Mouse (Mus musculus) midbrain, embryonic 13.5 days (tissue): ENCODE measurements around the gene Cyp4f40. TPM values are rescaled to one million over a fixed set of nuclear protein-coding genes. Genes with fewer than 3 reads are reported as not detected.
A peak's percentile ranks its signal among the peaks of the same experiment; 100 is the strongest.
"Not testable (repeated sequence)": the region's sequence is repeated elsewhere in the genome, so short reads cannot be mapped to it uniquely, and the experiment has no call there.

ENCODE experiments used
- ATAC-seq: fragments of 200-750 bp; cut with Nextera tagmentation; 2 replicates; pipeline ENCODE4 v1.8.0; 2017; ENCODE audit warnings: mild to moderate bottlenecking, moderate TSS enrichment, moderate library complexity
- H3K27ac ChIP-seq: fragments of 300-500 bp; sonication (generic); 2 replicates; pipeline ENCODE4 v1.5.1; 2015; ENCODE audit warnings: inconsistent platforms, mild to moderate bottlenecking, moderate library complexity
- H3K27me3 ChIP-seq: fragments of 300-500 bp; sonication (generic); 2 replicates; pipeline ENCODE4 v1.6.1; 2015; ENCODE audit warnings: mild to moderate bottlenecking, inconsistent platforms
- H3K36me3 ChIP-seq: fragments of 300-500 bp; sonication (generic); 2 replicates; pipeline ENCODE4 v1.6.1; 2015; ENCODE audit warnings: mild to moderate bottlenecking, inconsistent platforms
- H3K4me1 ChIP-seq: fragments of 300-500 bp; sonication (generic); replicated peaks from 2 replicates; pipeline ENCODE4 v1.6.1; 2015; ENCODE audit warnings: inconsistent platforms
- H3K4me2 ChIP-seq: fragments of 300-500 bp; sonication (generic); replicated peaks from 2 replicates; pipeline ENCODE4 v1.6.1; 2015; ENCODE audit warnings: moderate library complexity, mild to moderate bottlenecking, inconsistent platforms
- H3K4me3 ChIP-seq: fragments of 300-500 bp; sonication (generic); replicated peaks from 2 replicates; pipeline ENCODE4 v1.5.1; 2015; ENCODE audit warnings: mild to moderate bottlenecking, inconsistent platforms
- H3K9ac ChIP-seq: fragments of 300-500 bp; sonication (generic); replicated peaks from 2 replicates; pipeline ENCODE4 v1.6.1; 2015; ENCODE audit warnings: mild to moderate bottlenecking, inconsistent platforms
- H3K9me3 ChIP-seq: fragments of 300-500 bp; sonication (generic); 2 replicates; pipeline ENCODE4 v1.6.1; 2016; ENCODE audit warnings: mild to moderate bottlenecking, inconsistent platforms
- WGBS: fragments of 180-500 bp; shearing (Covaris S2); methylation state at CpG from one replicate; pipeline ENCODE4 v1.1.7; 2015; 5-methylcytosine and 5-hydroxymethylcytosine counted together
- polyA plus RNA-seq: library from polyadenylated mRNA; unstranded; fragments of >200 nt; fragmentation: Nextera tagmentation; extraction: Ambion mirVana; gene quantifications from 2 replicates; pipeline ENCODE4 v1.2.1, GENCODE M21; 2015

Cyp4f40 gene
- not detected in 2 replicates for polyA plus RNA-seq

DNA sequence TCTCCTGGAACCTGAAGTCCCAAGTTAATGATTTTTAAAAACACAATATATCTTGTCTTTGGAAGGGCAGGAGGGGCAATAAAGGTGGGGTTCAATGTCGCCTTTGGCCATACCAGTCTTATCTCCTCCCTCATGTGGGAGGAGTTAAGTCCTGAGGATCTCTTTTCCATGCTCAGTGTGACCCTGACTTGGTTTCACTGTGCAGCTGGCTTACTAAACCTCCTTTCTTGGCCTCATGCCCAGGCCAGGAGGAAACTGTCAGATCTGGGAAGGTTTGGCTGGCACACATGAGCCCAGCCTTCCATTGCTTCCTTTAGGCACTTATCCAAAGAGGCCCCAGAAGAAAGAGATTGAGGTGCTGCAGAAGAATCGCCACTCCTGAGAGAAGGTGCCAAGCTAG lies at the start of gene Cyp4f40:
Gene Cyp4f40 (plus strand): TSS at position 189 of the 400 bp plus-strand sequence.
- no peaks in the 10 kb centered on the region for H3K9me3 ChIP-seq
- H3K36me3 ChIP-seq: no peaks in the 10 kb centered on the region
- H3K4me1 ChIP-seq: no peaks in the 10 kb centered on the region
- 67% methylated on average over 2 of the region's 2 CpGs for WGBS
- H3K9ac ChIP-seq: no peak within 1 kb of the TSS
- no peak within 1 kb of the TSS for H3K27ac ChIP-seq
- no peak within 1 kb of the TSS for H3K4me2 ChIP-seq
- no peak within 1 kb of the TSS for H3K4me3 ChIP-seq
- no peak for ATAC-seq
- H3K27me3 ChIP-seq: no peaks in the 10 kb centered on the region

DNA sequence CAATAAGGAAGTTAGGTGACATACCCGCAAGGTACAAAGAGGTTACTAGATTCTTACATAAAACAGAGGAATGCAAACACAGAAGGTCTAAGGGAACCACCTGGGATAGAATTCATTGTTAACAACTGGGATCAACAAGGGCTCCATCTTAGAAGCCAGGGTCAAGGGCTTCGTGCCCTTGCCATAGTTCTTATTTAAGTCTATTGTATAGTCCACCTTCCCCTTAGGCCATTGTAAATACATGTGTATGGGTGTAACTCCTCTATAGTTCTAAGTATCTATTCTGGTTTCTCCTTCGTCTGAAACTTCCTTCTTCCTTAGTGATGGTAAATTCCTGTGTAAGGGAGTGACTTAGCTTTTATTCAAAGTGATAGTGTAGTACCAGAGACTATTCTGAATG lies 48.5 kb upstream of the Cyp4f40 start:
- not testable (repeated sequence) for H3K4me3 ChIP-seq, H3K9ac ChIP-seq, H3K36me3 ChIP-seq, H3K4me1 ChIP-seq, H3K4me2 ChIP-seq, H3K27me3 ChIP-seq, H3K9me3 ChIP-seq, ATAC-seq, H3K27ac ChIP-seq
- 83% methylated on average over 3 of the region's 3 CpGs for WGBS

DNA sequence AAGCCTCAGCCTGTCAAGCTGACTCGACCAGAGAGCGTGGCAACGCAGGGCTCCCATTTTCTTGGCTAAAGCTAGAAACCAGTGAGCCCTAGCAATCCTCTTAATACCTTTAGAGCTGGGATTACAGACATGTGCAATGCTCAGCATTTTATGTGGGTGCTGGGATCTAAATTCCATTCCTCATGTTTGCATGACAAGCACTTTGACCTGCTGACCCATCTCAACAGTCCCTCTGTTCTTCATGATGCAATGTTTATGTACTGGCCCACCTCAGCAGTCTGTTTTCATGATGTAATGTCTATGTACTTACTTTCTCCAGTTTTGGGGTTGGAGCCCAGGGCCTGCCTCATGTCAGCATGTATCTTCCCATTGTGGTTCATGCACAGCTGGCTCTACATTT lies 47.8 kb upstream of the Cyp4f40 start:
- ATAC-seq: no peak
- H3K9me3 ChIP-seq: no peaks in the 10 kb centered on the region
- no peak overlapping the region for H3K27ac ChIP-seq
- H3K27me3 ChIP-seq: no peaks in the 10 kb centered on the region
- no peak overlapping the region for H3K4me3 ChIP-seq
- H3K4me2 ChIP-seq: no peak overlapping the region
- 80% methylated on average over 3 of the region's 3 CpGs for WGBS
- H3K9ac ChIP-seq: no peak overlapping the region
- H3K4me1 ChIP-seq: no peaks in the 10 kb centered on the region
- no peaks in the 10 kb centered on the region for H3K36me3 ChIP-seq

DNA sequence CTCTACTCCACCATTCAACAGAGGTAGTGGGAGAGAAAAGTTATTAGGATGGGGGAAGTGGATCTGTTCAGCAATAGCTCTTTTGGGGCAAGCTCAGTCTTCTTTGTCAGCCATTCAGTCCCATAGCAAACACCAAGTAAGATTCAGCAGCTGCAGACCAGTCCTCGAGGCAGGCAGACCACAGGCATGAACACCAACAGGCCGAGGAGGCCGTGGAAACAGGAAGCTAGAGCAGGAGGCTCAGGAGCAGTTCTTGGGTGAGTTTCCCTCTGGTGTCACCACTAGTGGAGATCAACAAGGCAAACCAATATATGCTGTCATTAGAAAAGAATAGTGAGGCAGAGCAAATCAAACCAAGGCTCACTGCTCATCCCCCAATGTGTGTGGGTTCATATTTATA lies 46.3 kb upstream of the Cyp4f40 start:
- no peaks in the 10 kb centered on the region for H3K9me3 ChIP-seq
- H3K27me3 ChIP-seq: no peaks in the 10 kb centered on the region
- no peaks in the 10 kb centered on the region for H3K4me1 ChIP-seq
- H3K4me2 ChIP-seq: no peak overlapping the region
- H3K27ac ChIP-seq: no peak overlapping the region
- ATAC-seq: no peak
- H3K4me3 ChIP-seq: no peak overlapping the region
- 87% methylated on average over 3 of the region's 3 CpGs for whole genome bisulfite sequencing
- H3K36me3 ChIP-seq: no peaks in the 10 kb centered on the region
- no peak overlapping the region for H3K9ac ChIP-seq

DNA sequence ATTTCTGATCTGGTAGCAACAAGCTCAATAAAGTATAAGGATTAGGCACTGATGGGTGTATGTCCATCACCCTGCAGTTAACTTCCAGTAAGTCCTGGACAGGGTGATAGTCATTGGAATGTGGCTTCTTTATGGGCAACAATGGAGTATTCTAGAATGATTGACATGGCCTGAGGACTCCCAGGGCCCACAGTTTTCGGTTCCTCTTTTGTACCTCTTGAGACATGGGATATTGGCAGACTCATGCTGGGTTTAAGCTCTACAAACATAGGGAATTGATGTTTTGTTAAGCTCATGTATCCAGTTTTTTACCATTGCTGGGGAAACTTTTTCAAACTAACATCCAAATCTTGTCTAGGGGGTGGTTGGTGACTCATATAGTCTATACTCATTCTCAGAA lies 41.4 kb upstream of the Cyp4f40 start:
- H3K4me1 ChIP-seq: no peaks in the 10 kb centered on the region
- H3K4me3 ChIP-seq: no peak overlapping the region
- no peak overlapping the region for H3K27ac ChIP-seq
- no peaks in the 10 kb centered on the region for H3K36me3 ChIP-seq
- WGBS: 73% methylated on average over 1 of the region's 1 CpGs
- H3K9ac ChIP-seq: no peak overlapping the region
- H3K27me3 ChIP-seq: no peaks in the 10 kb centered on the region
- ATAC-seq: no peak
- H3K9me3 ChIP-seq: no peaks in the 10 kb centered on the region; the same call in 1 of the 2 replicates
- no peak overlapping the region for H3K4me2 ChIP-seq

DNA sequence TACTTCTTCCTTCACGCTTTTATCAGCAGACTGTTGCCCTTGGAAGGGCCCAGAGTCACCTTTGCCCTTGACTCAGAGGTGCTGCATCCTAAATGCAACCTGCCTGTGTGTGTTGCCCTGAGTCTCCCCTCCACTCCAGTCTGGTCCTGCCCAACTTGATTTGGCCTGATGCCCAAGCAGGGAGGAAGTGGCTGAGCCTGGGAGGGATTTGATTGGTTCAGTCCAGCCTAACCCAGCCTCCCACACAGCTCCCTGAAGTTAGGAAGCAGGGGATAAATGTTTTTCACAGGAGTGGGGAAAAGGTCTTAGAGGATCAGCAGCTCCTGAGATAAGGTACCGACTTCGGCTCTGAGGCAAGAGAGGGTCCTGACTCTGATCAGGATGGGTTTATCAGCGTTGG lies 37.7 kb upstream of the Cyp4f40 start, which contains the start of gene Cyp4f37:
Gene Cyp4f37 (plus strand): TSS at position 292 of the 400 bp plus-strand sequence.
- not testable (repeated sequence) for H3K4me1 ChIP-seq, H3K36me3 ChIP-seq, H3K9me3 ChIP-seq, H3K27ac ChIP-seq, H3K27me3 ChIP-seq, H3K9ac ChIP-seq, H3K4me2 ChIP-seq, ATAC-seq, H3K4me3 ChIP-seq
- WGBS: 81% methylated on average over 4 of the region's 4 CpGs

DNA sequence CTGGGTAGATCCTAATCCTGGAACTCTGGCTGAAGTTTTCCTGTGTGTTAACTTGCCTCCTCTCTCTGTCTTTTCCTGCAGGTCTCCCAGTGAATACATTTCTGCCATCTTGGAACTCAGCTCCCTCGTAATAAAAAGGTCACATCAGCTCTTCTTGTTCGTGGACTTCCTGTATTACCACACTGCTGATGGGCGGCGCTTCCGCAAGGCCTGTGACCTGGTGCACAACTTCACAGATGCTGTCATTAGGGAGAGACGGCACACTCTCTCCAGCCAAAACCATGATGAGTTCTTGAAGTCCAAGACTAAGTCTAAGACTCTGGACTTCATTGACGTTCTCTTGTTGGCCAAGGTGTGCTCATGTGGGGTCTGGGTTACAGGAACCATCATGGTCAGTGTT lies 29.0 kb upstream of the Cyp4f40 start:
- not testable (repeated sequence) for ATAC-seq, H3K9me3 ChIP-seq, H3K4me1 ChIP-seq, H3K9ac ChIP-seq, H3K36me3 ChIP-seq, H3K27me3 ChIP-seq, H3K27ac ChIP-seq, H3K4me2 ChIP-seq, H3K4me3 ChIP-seq
- 87% methylated on average over 7 of the region's 7 CpGs for WGBS

DNA sequence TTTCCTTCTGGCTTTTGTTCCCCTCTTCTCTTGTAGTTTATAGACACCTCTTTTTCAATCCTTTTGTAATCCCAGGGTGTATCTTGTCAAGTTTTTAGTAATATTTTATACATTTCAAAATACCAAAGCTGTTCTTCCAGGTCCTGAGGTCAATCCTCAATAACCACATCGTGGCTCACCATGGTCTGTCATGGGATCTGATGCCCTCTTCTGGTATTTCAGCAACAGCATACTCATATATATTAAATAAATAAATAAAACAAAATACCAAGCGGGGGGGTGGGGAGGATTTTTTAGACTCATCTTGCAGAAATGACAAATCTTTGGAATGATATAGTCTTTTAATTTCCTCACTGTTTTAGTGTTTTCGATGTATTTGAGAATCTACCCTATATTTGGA lies 26.8 kb upstream of the Cyp4f40 start:
- Histone ChIP-seq H3K9ac (no peak overlapping the region), H3K9me3 (no peaks in the 10 kb centered on the region), H3K4me2 (no peak overlapping the region), H3K36me3 (no peaks in the 10 kb centered on the region), H3K4me3 (no peak overlapping the region), H3K27me3 (no peaks in the 10 kb centered on the region), H3K27ac (no peak overlapping the region), H3K4me1 (no peaks in the 10 kb centered on the region)
- 82% methylated on average over 3 of the region's 3 CpGs for WGBS
- ATAC-seq: no peak

DNA sequence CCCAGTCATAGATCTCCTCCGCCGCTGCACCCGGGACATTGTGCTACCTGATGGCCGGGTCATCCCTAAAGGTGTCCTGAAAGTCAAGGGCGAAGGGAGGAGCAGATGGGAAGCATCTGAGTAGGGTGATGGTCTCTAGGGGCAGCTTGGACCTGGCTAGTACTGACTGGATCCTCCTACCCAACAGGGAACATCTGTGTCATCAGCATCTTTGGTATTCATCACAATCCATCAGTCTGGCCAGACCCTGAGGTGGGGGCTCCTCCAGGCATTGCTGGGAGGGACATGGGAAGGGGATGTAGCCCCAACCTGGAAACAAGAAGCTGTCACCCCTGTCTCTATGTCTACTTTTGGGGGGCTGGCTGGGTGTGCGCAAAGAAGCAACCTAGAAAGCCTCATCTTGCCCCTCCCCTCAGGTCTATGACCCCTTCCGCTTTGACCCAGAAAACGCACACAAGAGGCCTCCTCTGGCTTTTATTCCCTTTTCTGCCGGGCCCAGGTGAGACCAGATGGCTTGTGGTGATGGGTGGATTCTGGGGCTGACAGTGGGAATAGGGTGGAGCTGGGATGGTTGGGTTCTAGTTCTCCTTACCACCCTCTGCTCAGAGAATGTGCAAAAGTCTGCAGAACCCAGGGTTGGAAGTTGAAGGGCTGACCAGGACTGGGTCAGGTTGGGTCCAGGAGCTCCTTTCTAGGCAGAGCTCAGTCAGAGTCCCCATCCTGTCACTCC lies 24.3 kb upstream of the Cyp4f40 start:
- Histone ChIP-seq H3K27ac (0 out of 2 replicates have a peak overlapping the region, but pooled peaks have one; percentile 39), H3K4me3 (peak overlapping the region; percentile 45), H3K4me2 (peak overlapping the region; percentile 64), H3K9ac (peak overlapping the region; percentile 64)
- WGBS: 91% methylated on average over 9 of the region's 9 CpGs
- not testable (repeated sequence) for H3K36me3 ChIP-seq, H3K4me1 ChIP-seq, H3K9me3 ChIP-seq, H3K27me3 ChIP-seq
- ATAC-seq: peak; percentile 58

DNA sequence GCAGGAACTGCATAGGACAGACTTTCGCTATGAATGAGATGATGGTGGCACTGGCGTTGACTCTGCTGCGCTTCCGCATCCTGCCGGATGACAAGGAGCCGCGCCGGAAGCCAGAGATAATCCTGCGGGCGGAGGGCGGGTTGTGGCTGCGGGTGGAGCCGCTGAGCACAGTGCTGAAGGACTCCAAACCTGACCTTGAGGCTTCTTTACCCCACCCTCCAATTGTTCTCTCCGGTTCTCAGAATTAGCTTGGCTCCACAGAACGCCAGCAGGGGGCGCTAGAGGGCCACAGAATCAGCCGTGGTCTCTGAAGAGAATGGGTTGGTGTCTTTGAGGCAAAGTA lies 23.8 kb upstream of the Cyp4f40 start:
- under 1% methylated on average over 17 of the region's 17 CpGs for WGBS
- Histone ChIP-seq H3K4me3 (peak overlapping the region; percentile 45), H3K4me1 (no peaks in the 10 kb centered on the region), H3K9ac (peak overlapping the region; percentile 64), H3K9me3 (no peaks in the 10 kb centered on the region), H3K36me3 (no peaks in the 10 kb centered on the region), H3K27ac (0 out of 2 replicates have a peak overlapping the region, but pooled peaks have one; percentile 39), H3K4me2 (peak overlapping the region; percentile 64), H3K27me3 (no peaks in the 10 kb centered on the region)
- peak; percentile 96 for ATAC-seq

DNA sequence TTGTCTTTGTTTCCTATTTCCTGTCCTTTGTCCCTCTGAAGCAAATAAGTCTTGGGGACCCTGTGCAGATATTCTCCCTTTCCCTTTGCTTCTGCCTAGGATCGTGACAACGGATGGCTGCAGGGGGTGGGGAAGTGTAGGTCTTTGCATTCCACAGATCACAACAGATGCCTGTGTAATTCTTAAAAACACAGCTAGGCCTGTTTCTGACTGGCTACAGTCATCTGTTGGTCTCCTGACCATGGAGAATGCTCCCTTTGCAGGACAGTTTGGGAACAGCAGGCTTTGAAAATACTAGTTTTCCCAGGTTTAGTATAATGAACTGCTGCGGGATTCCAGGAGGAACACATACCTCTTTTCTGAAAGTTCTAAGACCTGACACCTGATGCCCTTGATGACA lies 22.4 kb upstream of the Cyp4f40 start:
- Histone ChIP-seq H3K4me2 (no peak overlapping the region), H3K27me3 (no peaks in the 10 kb centered on the region), H3K27ac (no peak overlapping the region), H3K9ac (no peak overlapping the region), H3K36me3 (no peaks in the 10 kb centered on the region), H3K4me3 (no peak overlapping the region), H3K9me3 (no peaks in the 10 kb centered on the region), H3K4me1 (no peaks in the 10 kb centered on the region)
- ATAC-seq: no peak
- 66% methylated on average over 3 of the region's 3 CpGs for WGBS

DNA sequence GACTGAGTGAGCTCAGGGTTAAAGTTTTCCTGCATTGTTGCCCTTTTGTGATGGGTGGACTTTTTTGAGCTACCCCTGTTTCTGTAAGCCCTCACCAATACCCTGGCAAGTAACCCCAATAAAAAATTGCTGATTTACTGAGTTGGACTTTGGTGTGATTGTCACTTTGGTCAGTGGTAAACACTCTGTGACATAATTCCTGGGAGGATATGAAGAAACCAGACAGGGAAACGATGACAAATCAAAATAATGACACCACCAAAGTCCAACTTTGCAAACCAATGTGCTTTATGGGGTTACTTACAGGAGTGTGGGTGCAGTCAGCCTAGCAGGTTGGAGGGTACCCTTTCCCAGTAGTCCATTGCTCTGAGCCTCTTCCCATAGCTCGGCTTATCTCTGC lies 21.5 kb upstream of the Cyp4f40 start:
- H3K4me2 ChIP-seq: no peak overlapping the region
- H3K27ac ChIP-seq: no peak overlapping the region
- 91% methylated on average over 2 of the region's 2 CpGs for WGBS
- no peak overlapping the region for H3K9ac ChIP-seq
- no peaks in the 10 kb centered on the region for H3K27me3 ChIP-seq
- ATAC-seq: no peak
- no peaks in the 10 kb centered on the region for H3K9me3 ChIP-seq
- H3K4me3 ChIP-seq: no peak overlapping the region
- H3K4me1 ChIP-seq: no peaks in the 10 kb centered on the region
- H3K36me3 ChIP-seq: no peaks in the 10 kb centered on the region

DNA sequence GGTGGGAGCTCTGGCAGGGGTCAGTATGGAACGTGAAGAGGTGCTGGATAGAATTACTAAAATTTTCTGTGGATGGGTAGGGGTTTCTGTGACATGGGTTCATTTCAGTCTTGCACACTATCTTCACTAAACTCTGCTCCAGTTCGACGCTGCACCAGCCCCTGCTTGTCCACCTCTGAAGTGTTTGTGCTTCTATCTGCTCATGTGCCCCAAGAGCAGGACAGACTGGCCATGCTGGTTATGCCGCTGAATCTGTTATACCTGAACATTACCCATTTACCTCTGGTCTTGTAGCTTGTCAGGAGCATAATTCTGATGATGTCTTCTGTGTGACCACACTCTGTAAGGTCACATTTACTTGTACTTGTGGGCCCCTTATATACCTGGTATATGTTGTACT lies 12.1 kb upstream of the Cyp4f40 start:
- Histone ChIP-seq H3K4me3 (no peak overlapping the region), H3K36me3 (no peaks in the 10 kb centered on the region), H3K4me1 (no peaks in the 10 kb centered on the region), H3K9ac (no peak overlapping the region), H3K9me3 (no peaks in the 10 kb centered on the region), H3K4me2 (no peak overlapping the region), H3K27ac (no peak overlapping the region), H3K27me3 (no peaks in the 10 kb centered on the region)
- ATAC-seq: no peak
- 86% methylated on average over 4 of the region's 4 CpGs for WGBS
